Mouse (Mus musculus) lung, postnatal 0 days (tissue): ENCODE measurements around the gene Gys2.

Experiments
- CTCF ChIP-seq: IDR thresholded peaks from 2 replicates; pipeline ENCODE4 v1.5.1; 2016; ENCODE audit warnings: antibody characterized with exemption, mild to moderate bottlenecking
- EP300 ChIP-seq: IDR thresholded peaks from 2 replicates; pipeline ENCODE4 v1.6.1; 2016; ENCODE audit warnings: antibody characterized with exemption, mild to moderate bottlenecking, control low read depth

DNA sequence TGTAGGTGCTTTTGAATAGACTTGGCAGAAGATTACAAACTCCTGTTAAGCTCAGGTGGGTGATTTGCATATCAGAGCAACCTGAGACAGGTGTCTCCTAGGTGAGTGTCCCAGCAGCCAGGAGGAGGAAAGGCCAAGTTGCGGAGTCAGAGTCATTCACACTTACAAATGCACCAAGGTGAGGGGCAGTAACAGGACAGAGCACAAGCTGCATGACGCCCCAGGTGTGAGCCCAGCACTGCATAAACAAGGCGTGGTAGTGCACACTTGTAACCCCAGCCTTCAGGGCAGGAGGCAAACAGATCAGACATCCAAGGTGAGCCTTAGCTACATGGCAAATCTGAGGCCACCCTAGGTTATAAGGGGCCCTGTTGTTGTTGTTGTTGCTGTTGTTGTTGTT is 40.0 kb upstream of the Gys2 start:
- TF ChIP-seq EP300 = no peak
- TF ChIP-seq CTCF = no peak
